Mouse (Mus musculus) mouse trophoblast stem cell (cell line): ENCODE measurements around the gene Mdk.

Source experiments
- in situ Hi-C, 2 experiments: fragments of 300-500 bp; cut with MseI, MboI; formaldehyde crosslinking; loops; 2 replicates in 1 of 2; 3 replicates in 1 of 2; pipeline ENCODE4 v1.15.1; 2025

Mdk gene

DNA sequence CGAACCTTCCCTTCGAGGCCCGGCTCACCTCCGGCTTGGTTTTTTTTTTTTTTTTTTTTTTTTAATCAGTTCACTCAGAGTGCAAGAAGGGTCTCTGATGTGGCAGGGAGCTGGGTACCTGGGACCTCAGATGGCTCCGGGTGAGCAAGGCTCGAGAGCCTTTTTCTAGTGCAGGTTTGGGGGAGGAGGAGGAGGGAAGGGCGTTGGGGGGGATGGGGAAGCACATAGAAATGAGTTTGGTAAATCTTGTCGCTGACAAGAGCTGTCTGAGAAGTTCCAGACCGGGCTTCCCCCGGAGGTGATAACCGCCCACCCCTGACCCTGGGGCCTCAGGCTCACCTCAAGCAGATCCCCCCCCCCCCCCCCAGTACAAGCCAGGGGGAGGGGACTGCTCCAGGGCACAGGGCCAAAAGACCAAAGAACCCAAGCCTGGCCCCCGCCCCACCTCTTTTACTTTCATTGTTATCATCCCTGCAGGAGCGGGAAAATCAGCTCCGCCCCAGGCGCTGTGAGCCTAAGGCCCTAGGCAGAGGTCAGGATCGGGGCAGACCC is at the start of gene Mdk:
TSS of gene Mdk (minus strand) at position 138 of the 552 bp plus-strand sequence.
- in situ Hi-C loops = no loop called here

DNA sequence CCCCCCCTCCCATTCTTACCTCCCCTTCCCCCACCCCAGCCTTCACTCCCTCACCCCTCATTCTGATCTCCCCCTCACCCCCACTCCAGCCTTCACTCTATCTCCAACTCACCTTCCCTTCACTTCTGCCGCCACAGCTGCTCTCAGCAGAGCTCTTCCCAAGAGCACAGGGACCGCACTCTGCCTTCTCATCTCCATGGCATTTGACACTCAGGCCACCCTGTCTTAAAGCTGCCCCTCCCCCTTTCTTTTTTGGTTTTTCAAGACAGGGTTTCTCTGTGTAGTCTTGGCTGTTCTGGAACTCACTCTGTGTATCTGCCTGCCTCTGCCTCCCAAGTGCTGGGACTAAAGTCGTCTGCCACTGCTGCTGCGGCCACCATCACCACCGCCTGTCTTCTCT is 48.7 kb upstream of the Mdk start:
- in situ Hi-C loops = no loop called here

- in situ Hi-C loops = no loop called here
These were observed 48.1 kb upstream of the Mdk start for GRCm38 (mm10) chr2:91980245-91980644.

- in situ Hi-C loops = no loop called here
These were observed 46.5 kb upstream of the Mdk start for GRCm38 (mm10) chr2:91978547-91978946.

DNA sequence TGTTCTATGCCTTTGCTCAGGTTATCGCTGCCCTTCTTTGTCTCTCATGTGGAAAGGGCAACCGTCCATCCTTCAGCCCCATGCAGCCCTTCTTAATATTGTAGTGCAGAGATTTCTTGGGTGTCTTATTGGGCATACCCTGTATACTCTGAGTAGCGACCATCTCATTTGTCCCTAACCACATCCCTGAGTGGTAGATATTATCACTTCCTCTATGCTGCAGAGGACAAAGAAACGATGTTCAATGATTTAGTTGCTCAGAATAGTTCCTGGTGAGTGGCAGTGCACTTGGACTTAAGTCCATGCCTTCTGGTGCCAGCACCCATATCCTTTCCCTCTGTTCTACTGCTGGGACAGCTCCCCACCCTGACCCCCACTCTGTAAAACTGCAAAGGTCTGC is 45.9 kb upstream of the Mdk start:
- in situ Hi-C loops = no loop called here

DNA sequence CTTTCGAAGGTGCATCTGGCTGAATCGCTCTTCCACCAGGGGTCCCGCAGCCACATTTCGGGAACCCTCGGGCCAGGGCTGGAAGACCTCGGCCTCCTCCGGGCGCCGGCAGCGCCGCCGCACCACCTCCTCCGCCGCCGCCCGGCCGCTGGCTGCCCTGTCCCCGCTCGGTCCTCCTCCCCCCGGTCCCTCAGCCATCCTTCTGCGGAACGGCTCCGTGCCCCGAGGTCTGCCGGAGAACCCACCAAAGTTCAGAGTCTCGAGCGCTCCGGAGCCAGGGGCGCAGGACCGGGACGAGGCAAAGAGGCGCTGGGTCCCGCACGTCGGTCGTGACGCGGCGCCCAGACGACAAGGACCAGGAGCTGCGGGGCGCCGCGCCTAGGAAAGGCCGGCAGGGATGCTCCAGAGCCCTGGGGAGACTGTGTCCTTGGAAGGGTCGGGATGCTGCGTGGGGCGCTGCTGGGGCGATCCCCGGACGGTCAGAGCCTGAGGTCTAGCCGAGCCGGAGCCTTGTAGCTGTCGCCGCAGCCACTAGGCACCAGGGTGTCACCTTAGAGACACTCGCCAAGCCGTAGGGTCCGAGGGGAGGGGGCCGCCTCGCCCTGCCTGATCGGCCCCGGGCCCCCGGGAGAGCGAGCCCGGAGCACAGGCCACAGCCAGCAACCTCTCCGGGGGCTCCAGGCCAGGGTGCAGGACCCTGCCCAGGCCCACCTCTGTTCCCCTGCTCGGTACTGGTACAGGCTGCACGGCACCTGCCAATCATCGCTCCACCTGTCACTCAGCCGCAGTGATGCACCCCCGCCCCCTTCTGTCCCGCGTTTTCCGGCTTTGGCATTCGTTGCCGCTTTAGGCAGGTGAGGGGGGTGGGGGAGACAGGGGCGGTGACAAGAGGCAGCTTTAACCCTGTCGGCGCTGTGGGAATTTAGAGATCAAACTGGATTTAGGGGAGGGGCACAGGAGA is 43.8 kb upstream of the Mdk start, which contains the start of gene Dgkz:
TSS of gene Dgkz (minus strand) at position 284 of the 961 bp plus-strand sequence.
- in situ Hi-C loops = no loop called here

DNA sequence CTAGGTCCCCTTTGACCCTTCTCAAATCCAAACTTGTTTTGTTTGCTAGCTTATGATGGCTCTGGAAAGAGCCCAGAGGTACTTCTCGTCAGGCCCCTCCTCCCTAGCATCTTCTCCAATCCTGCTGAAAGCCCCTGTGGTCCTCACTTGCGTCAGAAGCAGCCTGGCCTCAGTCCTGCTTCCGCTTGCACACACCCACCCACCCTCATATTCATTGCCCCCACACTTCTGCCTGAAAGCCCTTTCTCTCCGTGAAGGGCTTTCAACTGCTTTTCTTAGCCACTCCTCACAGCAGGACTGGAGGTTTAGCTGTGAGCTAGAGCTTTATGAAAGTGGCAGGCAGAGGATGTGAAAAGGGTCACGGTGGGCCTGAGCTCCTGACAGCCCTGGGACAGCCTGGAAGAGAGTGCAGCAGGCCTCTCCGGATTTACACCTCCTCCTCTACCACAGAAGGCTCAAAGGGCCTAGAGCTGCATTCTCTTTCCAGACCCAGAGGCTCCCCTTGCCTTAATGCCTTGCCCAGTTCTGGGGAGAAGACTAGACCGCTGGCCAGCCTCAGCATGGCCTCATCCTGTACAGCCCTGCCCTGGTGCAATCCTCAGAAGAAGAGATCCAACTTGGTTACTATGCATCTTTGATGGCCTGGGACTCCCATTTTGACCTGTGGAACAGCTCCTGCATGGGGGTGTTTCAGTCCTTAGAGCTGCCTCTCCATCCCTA is 41.5 kb upstream of the Mdk start:
- in situ Hi-C loops = no loop called here

- in situ Hi-C loops = no loop called here
These were observed 40.0 kb upstream of the Mdk start for GRCm38 (mm10) chr2:91972121-91972566.

DNA sequence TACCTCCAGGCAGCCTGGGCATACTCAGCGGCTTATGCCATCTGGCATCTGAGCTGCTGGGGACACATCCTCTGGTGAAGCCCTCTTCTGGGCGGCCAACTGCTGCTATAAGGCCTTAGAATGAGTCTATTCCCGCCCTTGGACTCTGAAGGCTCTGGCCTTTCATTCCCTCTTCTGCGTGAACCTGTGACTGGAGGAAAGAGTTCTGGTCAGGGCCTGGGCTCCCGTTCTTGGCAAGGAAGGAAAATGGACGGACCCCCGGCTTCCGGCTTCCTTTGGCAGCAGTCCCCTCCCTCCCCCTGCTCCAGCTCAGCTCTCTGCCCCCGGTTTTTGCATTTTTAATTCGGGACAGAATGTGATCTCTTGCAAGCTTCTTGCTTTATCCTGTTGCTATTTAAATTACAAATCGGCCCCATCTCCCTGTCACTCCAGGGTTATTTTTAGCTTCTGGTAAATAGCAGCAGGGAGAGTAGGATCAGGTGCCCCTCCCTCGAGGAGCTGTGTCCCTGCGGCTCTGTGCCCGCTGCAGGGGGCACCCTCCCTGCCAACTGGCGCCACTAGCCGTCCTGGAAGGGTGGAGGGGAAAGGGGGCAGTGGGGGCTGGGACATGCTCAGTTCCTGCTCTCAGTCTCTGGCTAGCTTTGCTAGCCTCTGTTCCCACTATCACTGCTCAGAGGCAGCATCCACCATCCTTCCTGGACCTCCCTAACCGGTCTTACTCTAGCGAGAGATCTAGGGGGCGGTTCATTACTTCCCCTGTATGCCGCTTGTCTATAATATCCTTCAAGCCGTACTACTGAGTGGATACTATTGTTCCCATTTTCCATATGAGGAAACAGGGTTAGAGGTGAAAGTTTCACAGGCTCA is 39.4 kb upstream of the Mdk start:
- in situ Hi-C loops = no loop called here

DNA sequence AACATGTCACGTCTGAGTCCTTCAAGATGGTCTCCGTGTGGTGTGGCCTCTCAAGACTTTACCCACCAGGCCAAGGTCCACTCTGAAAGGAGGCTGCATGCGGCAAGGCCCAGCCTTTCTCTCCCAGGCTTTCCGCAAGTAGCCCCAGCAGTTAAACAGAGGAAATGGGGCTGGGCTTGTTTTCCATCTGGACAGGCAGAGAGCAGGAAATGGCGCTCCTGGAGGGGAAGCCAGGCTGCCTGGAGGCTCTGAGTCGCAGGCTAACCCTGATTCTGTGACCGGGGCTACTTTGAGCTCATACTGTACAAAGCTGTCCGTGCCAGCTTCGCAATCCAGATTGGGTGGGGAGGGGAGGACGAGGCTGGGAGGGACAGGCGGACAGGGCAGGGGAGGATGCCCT is 35.9 kb upstream of the Mdk start:
- in situ Hi-C loops = no loop called here

DNA sequence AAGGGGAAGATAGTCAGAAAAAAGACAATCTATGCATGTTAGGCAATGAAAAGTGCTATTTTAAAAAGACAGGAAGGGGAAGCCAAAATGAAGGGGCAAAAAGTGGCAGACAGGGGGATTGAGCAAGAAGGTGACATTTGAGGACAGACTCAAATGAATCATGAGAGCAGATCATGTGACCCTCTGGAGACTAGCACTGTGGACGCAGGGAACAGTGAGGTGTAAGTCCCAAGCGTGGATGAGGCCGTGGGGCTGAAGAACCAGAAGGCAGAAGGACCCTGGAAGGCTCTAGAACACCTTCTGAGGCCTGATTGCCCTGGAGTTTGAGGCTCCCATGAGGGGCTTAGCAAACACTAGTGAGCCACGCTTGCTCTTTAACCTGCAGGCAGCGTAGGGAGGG is 34.3 kb upstream of the Mdk start:
- in situ Hi-C loops = no loop called here

DNA sequence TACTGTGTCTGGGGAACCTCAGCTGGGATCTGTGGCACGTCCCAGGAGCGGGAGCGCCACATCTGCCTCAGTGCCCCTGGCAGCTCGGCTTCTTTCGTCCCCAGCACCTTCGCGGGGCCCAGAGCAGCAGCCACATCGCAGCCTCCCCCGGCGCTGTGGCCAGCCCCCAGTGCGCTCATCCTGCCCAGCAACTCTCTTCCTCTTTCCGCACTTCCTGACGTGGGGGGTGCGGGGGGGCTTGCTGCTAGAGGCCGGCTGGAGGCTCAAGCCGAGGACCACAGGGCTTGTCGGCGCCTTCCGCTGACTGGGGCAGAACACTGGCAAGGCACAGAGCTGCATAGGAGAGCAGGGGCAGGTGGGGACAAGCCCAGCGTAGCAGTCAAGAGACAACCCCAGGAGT is 33.3 kb upstream of the Mdk start:
- in situ Hi-C loops = no loop called here

GRCm38 (mm10) chr2:91964610-91965204 is 32.6 kb upstream of the Mdk start:
- in situ Hi-C loops = no loop called here

GRCm38 (mm10) chr2:91963443-91963932 is 31.4 kb upstream of the Mdk start:
- in situ Hi-C loops = no loop called here

GRCm38 (mm10) chr2:91962864-91963401 is 30.8 kb upstream of the Mdk start:
- in situ Hi-C loops = no loop called here

DNA sequence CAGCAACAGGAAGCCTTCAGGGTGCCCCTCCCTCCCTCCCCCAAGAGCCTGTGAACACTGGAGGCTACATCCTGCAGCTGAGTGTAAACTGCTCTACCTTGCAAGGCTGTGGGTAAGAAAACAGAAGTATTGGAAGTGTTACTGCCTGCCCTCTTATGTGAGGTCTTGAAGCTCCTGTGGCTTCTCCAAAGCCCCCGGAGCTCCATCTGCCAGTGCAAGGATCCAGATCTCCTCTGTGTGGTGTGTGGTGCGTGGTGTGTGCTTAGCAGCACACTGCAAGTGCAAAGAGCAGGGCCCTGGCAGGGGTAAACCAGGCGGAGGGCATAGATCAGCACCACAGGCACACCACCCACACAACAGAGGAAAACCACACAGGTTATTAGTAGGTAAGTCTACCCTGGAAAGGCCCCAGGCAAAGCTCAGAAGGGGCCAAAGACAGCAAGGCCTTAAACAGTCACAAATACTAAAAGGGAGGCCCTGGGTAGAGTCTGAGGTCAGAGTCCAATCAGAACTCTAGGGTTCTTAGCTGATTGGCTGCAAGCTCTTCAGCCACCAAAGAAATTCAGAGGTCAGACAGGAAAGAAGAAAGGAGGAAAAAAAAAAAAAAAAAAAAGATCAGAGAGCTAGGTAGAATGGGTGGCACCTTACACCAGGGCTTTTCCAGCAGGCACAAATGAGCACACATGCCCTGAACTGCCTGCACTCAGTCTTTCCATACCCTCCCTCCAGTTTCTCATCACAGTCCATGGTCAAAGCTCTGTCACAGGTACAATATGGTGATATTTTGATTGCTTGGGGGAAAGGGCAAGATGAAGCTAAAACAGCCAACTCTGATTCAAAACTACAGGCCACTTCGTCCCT is 30.0 kb upstream of the Mdk start:
- in situ Hi-C loops = no loop called here

DNA sequence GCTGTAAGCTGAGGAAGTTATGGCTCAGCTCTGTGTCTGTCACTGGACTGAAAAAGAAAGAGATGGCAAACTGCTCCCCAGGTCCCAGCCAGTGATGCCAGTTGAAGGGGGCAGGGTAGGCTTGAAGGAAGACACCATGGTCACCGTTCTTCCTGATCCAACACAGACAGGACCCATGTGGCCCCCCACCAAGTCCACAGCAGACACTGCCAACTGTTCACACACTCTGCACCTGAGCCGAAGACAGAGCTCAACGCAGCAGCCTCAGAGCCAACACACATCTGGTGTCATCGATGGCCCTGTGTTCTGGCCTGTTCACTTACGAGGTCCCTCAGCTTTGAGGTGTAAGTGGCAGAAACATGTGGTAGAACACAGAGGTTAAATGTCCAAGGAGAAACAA is 28.4 kb upstream of the Mdk start:
- in situ Hi-C loops = no loop called here

- in situ Hi-C loops = no loop called here
These were observed 27.7 kb upstream of the Mdk start for GRCm38 (mm10) chr2:91959544-91960410.
